Mouse (Mus musculus) heart, embryonic 14.5 days (tissue): ENCODE measurements around the gene Spem2. TPM values are rescaled to one million over a fixed set of nuclear protein-coding genes. Genes with fewer than 3 reads are reported as not detected.

Experiments used
- ATAC-seq: fragments of 200-750 bp; cut with Nextera tagmentation; 2 replicates; pipeline ENCODE4 v1.8.0; 2017; ENCODE audit warnings: low read depth, moderate TSS enrichment; ENCODE audit not compliant: insufficient number of reproducible peaks, insufficient read depth, low FRiP score
- H3K27ac ChIP-seq, 2 experiments: fragments of 200-500 bp in 1 of 2; fragments of 300-500 bp in 1 of 2; sonication (generic) in 1 of 2; replicated peaks in 1 of 2; 2 replicates each; pipeline ENCODE4 v1.5.1; 2012 to 2014; ENCODE audit warnings: low read depth in 2 of 2, low read length in 2 of 2, control low read depth in 1 of 2, mild to moderate bottlenecking in 1 of 2, mixed read lengths in 1 of 2; ENCODE audit not compliant: control insufficient read depth in 1 of 2, insufficient read depth in 1 of 2
- H3K27me3 ChIP-seq: fragments of 300-500 bp; sonication (generic); 2 replicates; pipeline ENCODE4 v1.6.1; 2014; ENCODE audit warnings: mild to moderate bottlenecking, low read length, control low read depth; ENCODE audit not compliant: control insufficient read depth, insufficient read depth
- H3K36me3 ChIP-seq: fragments of 300-500 bp; sonication (generic); 2 replicates; pipeline ENCODE4 v1.6.1; 2014; ENCODE audit warnings: mild to moderate bottlenecking, control low read depth, low read length, mixed read lengths; ENCODE audit not compliant: control insufficient read depth, insufficient read depth
- H3K4me1 ChIP-seq, 2 experiments: fragments of 200-500 bp in 1 of 2; fragments of 300-500 bp in 1 of 2; sonication (generic) in 1 of 2; 2 replicates each; pipeline ENCODE4 v1.6.1; 2012 to 2014; ENCODE audit warnings: low read length in 2 of 2, control low read depth in 1 of 2, mixed read lengths in 1 of 2; ENCODE audit not compliant: control insufficient read depth in 2 of 2, insufficient read depth in 2 of 2
- H3K4me2 ChIP-seq: fragments of 300-500 bp; sonication (generic); 2 replicates; pipeline ENCODE4 v1.6.1; 2014; ENCODE audit warnings: mild to moderate bottlenecking, low read length
- H3K4me3 ChIP-seq, 2 experiments: fragments of 200-500 bp in 1 of 2; fragments of 300-500 bp in 1 of 2; sonication (generic) in 1 of 2; 2 replicates each; pipeline ENCODE4 v1.5.1; 2012 to 2014; ENCODE audit warnings: low read length in 2 of 2, mild to moderate bottlenecking in 2 of 2, control low read depth in 1 of 2, low read depth in 1 of 2, moderate library complexity in 1 of 2; ENCODE audit not compliant: control insufficient read depth in 1 of 2, insufficient read depth in 1 of 2
- H3K9ac ChIP-seq: fragments of 300-500 bp; sonication (generic); 2 replicates; pipeline ENCODE4 v1.6.1; 2014; ENCODE audit warnings: mild to moderate bottlenecking, low read length
- H3K9me3 ChIP-seq: fragments of 300-500 bp; sonication (generic); 2 replicates; pipeline ENCODE4 v1.6.1; 2016; ENCODE audit warnings: low read length, control low read depth; ENCODE audit not compliant: control insufficient read depth
- WGBS: fragments of 180-500 bp; shearing (Covaris S2); extraction: QIAGEN DNeasy Blood & Tissue Kit; methylation state at CpG from one replicate; pipeline ENCODE4 v1.1.7; 2014; 5-methylcytosine and 5-hydroxymethylcytosine counted together
- polyA plus RNA-seq: library from polyadenylated mRNA; unstranded; fragments of >200 nt; fragmentation: Nextera tagmentation; extraction: Ambion mirVana; gene quantifications from 2 replicates; pipeline ENCODE4 v1.2.1, GENCODE M21; 2014

The Spem2 gene
- polyA plus RNA-seq, 1 experiment from 2014 or later = not detected

- peak; percentile 92 for ATAC-seq
- Histone ChIP-seq H3K4me2 (peak within 1 kb of the TSS; percentile 89), H3K4me3 (peak within 1 kb of the TSS; percentile 57 to 84), H3K9me3 (no peaks in the 10 kb centered on the region), H3K9ac (peak within 1 kb of the TSS; percentile 95), H3K36me3 (peaks cover 35% of the 10 kb centered on the region), H3K27me3 (no peaks in the 10 kb centered on the region), H3K4me1 (peaks cover 14 to 19% of the 10 kb centered on the region in 2 experiments), H3K27ac (peak within 1 kb of the TSS; percentile 87 to 95)
- WGBS = under 1% methylated on average over 37 of the region's 38 CpGs
Observed at GRCm38 (mm10) chr11:69846198-69846680, 28.0 kb upstream of the Spem2 start, which contains the start of gene Plscr3. Gene Plscr3 (plus strand): TSS chr11:69846376.

- H3K27me3 ChIP-seq = peaks cover 33% of the 10 kb centered on the region
Observed at GRCm38 (mm10) chr11:69838714-69839104, 20.4 kb upstream of the Spem2 start.

GRCm38 (mm10) chr11:69837952-69838713 is 19.9 kb upstream of the Spem2 start, which contains the start of gene Tmem256:
Gene Tmem256 (plus strand): TSS chr11:69838514.
- Histone ChIP-seq H3K4me2 (peak within 1 kb of the TSS; percentile 89), H3K9me3 (no peaks in the 10 kb centered on the region), H3K27me3 (peaks cover 39% of the 10 kb centered on the region), H3K4me3 (peak within 1 kb of the TSS; percentile 67 to 73), H3K36me3 (no peaks in the 10 kb centered on the region), H3K9ac (peak within 1 kb of the TSS; percentile 79), H3K4me1 (peaks cover 3 to 24% of the 10 kb centered on the region in 2 experiments; a peak in 3 of 4 replicates), H3K27ac (peak within 1 kb of the TSS; percentile 67 to 83)
- 0% methylated on average over 34 of the region's 34 CpGs for WGBS
- ATAC-seq = peak; percentile 93

More at GRCm38 (mm10) chr11:69838714-69839104, 20.4 kb upstream of the Spem2 start:
- Histone ChIP-seq H3K27ac (peak overlapping the region; percentile 67 to 83), H3K36me3 (no peaks in the 10 kb centered on the region), H3K4me3 (peak overlapping the region; percentile 67 to 73), H3K9ac (peak overlapping the region; percentile 79), H3K9me3 (no peaks in the 10 kb centered on the region), H3K4me2 (peak overlapping the region; percentile 89), H3K4me1 (peaks cover 3 to 20% of the 10 kb centered on the region in 2 experiments; a peak in 3 of 4 replicates)
- ATAC-seq = no peak
- WGBS = under 1% methylated on average over 7 of the region's 7 CpGs

GRCm38 (mm10) chr11:69837604-69837951 is 19.3 kb upstream of the Spem2 start, which contains the start of gene Nlgn2:
Gene Nlgn2 (minus strand): TSS chr11:69837784.
- peak within 1 kb of the TSS; percentile 67 to 73 for H3K4me3 ChIP-seq
- peak within 1 kb of the TSS; percentile 67 to 83 for H3K27ac ChIP-seq
- H3K36me3 ChIP-seq = no peaks in the 10 kb centered on the region
- peak within 1 kb of the TSS; percentile 89 for H3K4me2 ChIP-seq
- peak; percentile 66 for ATAC-seq
- peaks cover 3 to 24% of the 10 kb centered on the region in 2 experiments; a peak in 3 of 4 replicates for H3K4me1 ChIP-seq
- no peaks in the 10 kb centered on the region for H3K9me3 ChIP-seq
- H3K27me3 ChIP-seq = peaks cover 43% of the 10 kb centered on the region
- H3K9ac ChIP-seq = peak within 1 kb of the TSS; percentile 79
- WGBS = 1% methylated on average over 12 of the region's 32 CpGs

GRCm38 (mm10) chr11:69836703-69837576 is 18.7 kb upstream of the Spem2 start:
- ATAC-seq = no peak
- peaks cover 44% of the 10 kb centered on the region for H3K27me3 ChIP-seq

GRCm38 (mm10) chr11:69835966-69836335 is 17.7 kb upstream of the Spem2 start:
- Histone ChIP-seq H3K27me3 (peaks cover 44% of the 10 kb centered on the region), H3K4me3 (peak overlapping the region in 1 of 2 experiments; percentile 67; a peak in 1 of 4 replicates), H3K27ac (no peak overlapping the region), H3K9ac (no peak overlapping the region; the same call in 1 of the 2 replicates), H3K4me2 (peak overlapping the region; percentile 89; the same call in 1 of the 2 replicates), H3K9me3 (no peaks in the 10 kb centered on the region), H3K36me3 (no peaks in the 10 kb centered on the region), H3K4me1 (peaks cover 3 to 24% of the 10 kb centered on the region in 2 experiments; a peak in 3 of 4 replicates)
- 20% methylated on average over 4 of the region's 4 CpGs for WGBS
- no peak for ATAC-seq

More at GRCm38 (mm10) chr11:69836703-69837576, 18.7 kb upstream of the Spem2 start:
- H3K36me3 ChIP-seq = no peaks in the 10 kb centered on the region
- peak overlapping the region; percentile 76 for H3K9ac ChIP-seq
- under 1% methylated on average over 51 of the region's 52 CpGs for WGBS
- H3K4me2 ChIP-seq = peak overlapping the region; percentile 89
- H3K27ac ChIP-seq = peak overlapping the region in 1 of 2 experiments; percentile 58; a peak in 2 of 4 replicates
- H3K9me3 ChIP-seq = no peaks in the 10 kb centered on the region
- peaks cover 3 to 24% of the 10 kb centered on the region in 2 experiments; a peak in 3 of 4 replicates for H3K4me1 ChIP-seq
- peak overlapping the region; percentile 67 to 73 for H3K4me3 ChIP-seq
